Mouse (Mus musculus): ENCODE data around the gene Loxl1. TPM values are rescaled to one million over a fixed set of nuclear protein-coding genes. Genes with fewer than 3 reads are reported as not detected.

Gene Loxl1
- polyA plus RNA-seq, 1 experiment, result 231 TPM

DNA sequence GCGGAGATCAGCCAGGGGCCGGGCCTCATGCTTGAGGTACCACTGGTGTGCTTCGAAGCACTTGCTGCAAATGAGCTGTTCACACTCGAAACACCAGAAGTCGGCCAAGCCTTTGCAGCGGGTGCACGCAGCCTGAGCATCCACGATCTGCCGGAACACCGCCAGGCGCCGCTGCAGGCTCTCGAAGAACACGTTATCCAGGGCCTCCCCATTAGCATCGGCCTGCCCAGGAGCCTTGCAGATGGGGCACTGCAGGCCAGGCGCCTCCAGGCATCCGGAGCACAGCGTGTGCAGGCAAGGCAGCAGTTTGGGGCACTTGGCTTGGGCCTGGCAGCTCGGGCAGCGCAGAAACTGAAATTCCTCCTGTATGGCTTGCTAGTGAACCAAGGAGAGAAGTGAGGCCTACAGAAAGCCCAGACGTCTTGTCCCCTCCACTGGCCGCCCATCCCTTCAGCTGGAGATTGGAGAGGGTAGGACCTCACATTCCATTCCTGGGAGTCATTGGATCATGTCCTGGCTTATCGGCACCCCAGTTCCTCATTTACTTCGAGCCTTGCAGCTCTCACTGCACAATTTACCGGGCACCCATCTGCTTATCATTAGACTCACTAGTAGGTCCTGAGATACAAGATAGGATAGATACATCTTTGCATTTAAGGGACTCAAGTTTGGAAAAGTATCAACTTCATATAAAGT lies 65.8 kb downstream of the Loxl1 start:
- Histone ChIP-seq H3K4me3 (replicated peaks; ENCODE audit: extremely low read depth, low read depth, low read length) (peak overlapping the region; percentile 17), H3K4me1 (ENCODE audit: control insufficient read depth, insufficient read depth, low read length) (peaks cover 15% of the 10 kb centered on the region)
- 10% methylated on average over 25 of the region's 25 CpGs for WGBS
- TF ChIP-seq POLR2A (IDR thresholded peaks at IDR 0.05; ENCODE audit: borderline replicate concordance, extremely low read depth, low read depth, low read length) (no peak), CTCF (IDR thresholded peaks at IDR 0.05; ENCODE audit: insufficient read depth, low read length) (peak; percentile 72)
- DNase-seq, result peak; percentile 76

DNA sequence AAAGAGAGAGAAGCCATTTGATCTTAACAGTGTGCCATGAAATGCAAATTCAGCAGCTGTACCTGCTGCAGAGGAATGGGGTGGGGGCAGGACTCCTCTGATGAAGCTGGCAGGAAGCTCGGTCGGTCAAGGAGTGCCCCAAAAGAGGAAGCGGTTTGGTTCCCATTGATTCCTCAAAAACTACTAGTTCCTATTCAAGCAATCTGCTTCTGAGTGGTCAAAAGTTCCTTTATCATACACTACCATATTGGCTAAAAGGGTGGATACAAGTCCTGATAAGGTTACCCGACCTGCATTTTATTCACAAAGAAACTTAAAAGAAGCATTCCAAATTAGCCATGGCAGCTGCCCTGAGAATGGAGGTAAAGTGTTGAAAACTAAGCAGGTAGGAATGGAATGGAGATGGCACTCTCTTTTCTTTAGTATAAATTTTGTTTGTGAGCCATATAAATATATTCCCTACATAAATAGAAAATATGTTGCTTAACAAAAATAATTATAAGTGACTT lies 66.8 kb downstream of the Loxl1 start:
- H3K4me3 ChIP-seq (replicated peaks; ENCODE audit: extremely low read depth, low read depth, low read length), result no peak overlapping the region
- no peak for DNase-seq
- TF ChIP-seq CTCF (IDR thresholded peaks at IDR 0.05; ENCODE audit: insufficient read depth, low read length) (no peak), POLR2A (IDR thresholded peaks at IDR 0.05; ENCODE audit: borderline replicate concordance, extremely low read depth, low read depth, low read length) (no peak)
- peaks cover 20% of the 10 kb centered on the region for H3K4me1 ChIP-seq (ENCODE audit: control insufficient read depth, insufficient read depth, low read length)
- 40% methylated on average over 4 of the region's 4 CpGs for WGBS

DNA sequence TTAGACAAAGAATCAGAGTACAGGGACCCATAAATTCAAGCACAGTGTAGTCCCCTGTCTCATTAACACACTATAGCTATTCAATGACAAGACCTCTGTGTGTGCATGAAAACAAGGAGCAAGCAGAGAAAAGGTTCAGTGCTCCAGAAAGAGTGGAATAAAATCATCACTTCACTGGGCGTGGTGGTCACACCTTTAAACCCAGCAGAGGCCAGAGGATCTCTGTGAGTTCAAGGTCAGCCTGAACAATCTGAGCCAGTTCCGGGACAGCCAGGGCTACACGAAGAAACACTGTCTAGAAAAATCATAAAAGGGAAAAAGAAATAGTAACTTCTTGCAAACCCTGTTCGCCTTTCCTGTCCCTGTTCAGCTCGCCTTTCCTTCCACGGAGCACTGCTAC lies 69.3 kb downstream of the Loxl1 start:
- DNase-seq, result no peak
- WGBS, result 76% methylated on average over 6 of the region's 6 CpGs
- H3K4me1 ChIP-seq (ENCODE audit: control insufficient read depth, insufficient read depth, low read length), result peaks cover 19% of the 10 kb centered on the region
- no peak overlapping the region for H3K4me3 ChIP-seq (replicated peaks; ENCODE audit: extremely low read depth, low read depth, low read length)
- TF ChIP-seq POLR2A (IDR thresholded peaks at IDR 0.05; ENCODE audit: borderline replicate concordance, extremely low read depth, low read depth, low read length) (no peak), CTCF (IDR thresholded peaks at IDR 0.05; ENCODE audit: insufficient read depth, low read length) (no peak)

DNA sequence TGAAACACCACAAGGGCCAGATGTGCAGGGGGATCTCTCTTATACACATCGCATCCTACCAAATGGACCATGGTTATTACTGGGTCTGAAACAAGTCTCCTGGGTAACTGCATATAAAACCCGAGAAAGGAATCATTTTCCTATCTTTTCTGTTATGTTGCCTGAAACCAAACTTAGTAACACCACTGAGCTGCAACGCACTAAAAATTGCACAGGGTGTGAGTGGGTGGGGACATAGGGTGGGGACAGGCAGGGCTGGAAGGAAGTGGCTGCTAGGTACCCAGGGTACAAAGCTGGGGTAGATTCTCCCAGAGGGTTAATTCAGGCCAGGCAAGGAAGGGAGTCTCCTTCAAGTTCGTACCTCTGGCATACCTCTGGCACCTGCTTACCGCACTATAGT lies 70.3 kb downstream of the Loxl1 start:
- whole genome bisulfite sequencing, result 65% methylated on average over 5 of the region's 5 CpGs
- no peak for DNase-seq
- no peak for TF ChIP-seq POLR2A (IDR thresholded peaks at IDR 0.05; ENCODE audit: borderline replicate concordance, extremely low read depth, low read depth, low read length)
- no peak for TF ChIP-seq CTCF (IDR thresholded peaks at IDR 0.05; ENCODE audit: insufficient read depth, low read length)
- Histone ChIP-seq H3K4me1 (ENCODE audit: control insufficient read depth, insufficient read depth, low read length) (peaks cover 18% of the 10 kb centered on the region), H3K4me3 (replicated peaks; ENCODE audit: extremely low read depth, low read depth, low read length) (no peak overlapping the region)

DNA sequence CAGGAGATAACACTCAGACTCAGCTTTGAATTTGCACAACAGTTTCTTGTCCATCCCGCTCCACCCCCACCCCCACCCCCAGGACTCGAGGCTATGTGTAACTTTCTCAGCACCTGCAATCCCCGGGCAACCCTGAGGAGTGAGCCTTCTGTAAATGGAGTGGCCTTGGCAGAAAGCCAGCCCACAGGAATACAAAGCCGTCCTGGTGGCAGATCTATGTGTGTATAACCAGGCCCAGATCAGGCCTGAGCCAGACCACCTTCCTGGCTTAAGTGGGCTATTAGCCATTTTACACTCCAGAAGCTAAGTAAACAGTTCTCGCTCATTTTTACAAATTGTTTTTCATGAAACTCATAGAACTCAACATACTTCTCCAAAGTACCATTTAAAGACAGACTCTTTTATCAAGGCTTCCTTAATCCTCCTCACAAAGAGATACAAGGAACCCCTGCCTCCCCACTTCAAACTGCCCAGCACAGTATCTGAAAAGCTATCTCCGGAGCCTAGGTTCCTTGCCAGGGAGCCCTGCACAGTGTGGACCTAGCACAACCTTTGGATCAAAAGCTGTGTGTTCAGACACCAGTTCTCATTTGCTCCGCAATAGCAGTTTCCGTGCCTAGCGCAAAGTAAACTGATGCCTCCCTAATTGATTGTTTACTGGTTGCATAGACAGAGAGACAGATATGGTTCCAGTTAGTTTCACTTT lies 71.1 kb downstream of the Loxl1 start:
- peaks cover 15% of the 10 kb centered on the region for H3K4me1 ChIP-seq (ENCODE audit: control insufficient read depth, insufficient read depth, low read length)
- H3K4me3 ChIP-seq (replicated peaks; ENCODE audit: extremely low read depth, low read depth, low read length), result no peak overlapping the region
- DNase-seq, result peak; percentile 53
- no peak for TF ChIP-seq CTCF (IDR thresholded peaks at IDR 0.05; ENCODE audit: insufficient read depth, low read length)
- no peak for TF ChIP-seq POLR2A (IDR thresholded peaks at IDR 0.05; ENCODE audit: borderline replicate concordance, extremely low read depth, low read depth, low read length)
- 31% methylated on average over 9 of the region's 9 CpGs for WGBS

Other genes with a start within 250 kb of the Loxl1 start
- gene Stra6, start 249.4 kb downstream of the Loxl1 start, polyA plus RNA-seq (2012; rRNA removed), result 0.65 and 0.68 TPM in 2 replicates
- 7.8 and 8.5 TPM in 2 replicates for gene Ccdc33, start 194.4 kb downstream of the Loxl1 start, polyA plus RNA-seq (2012; rRNA removed)
- 62.6 and 74.0 TPM in 2 replicates for gene Islr, start 108.9 kb downstream of the Loxl1 start, polyA plus RNA-seq (2012; rRNA removed)
- gene Islr2, start 108.9 kb downstream of the Loxl1 start, polyA plus RNA-seq (2012; rRNA removed), result 0.11 and 0.90 TPM in 2 replicates
- 24.0 and 29.6 TPM in 2 replicates for gene Pml, start 63.4 kb downstream of the Loxl1 start, polyA plus RNA-seq (2012; rRNA removed)
- 38.8 and 52.2 TPM in 2 replicates for gene Stoml1, start 60.0 kb downstream of the Loxl1 start, polyA plus RNA-seq (2012; rRNA removed)
- gene Tbc1d21, start 57.3 kb upstream of the Loxl1 start, polyA plus RNA-seq (2012; rRNA removed), result not detected in 2 replicates
- 10.3 and 11.4 TPM in 2 replicates for gene Insyn1, start 175.4 kb upstream of the Loxl1 start, polyA plus RNA-seq (2012; rRNA removed)
- 6.8 and 8.8 TPM in 2 replicates for gene Cd276, start 242.3 kb upstream of the Loxl1 start, polyA plus RNA-seq (2012; rRNA removed)

Data from lung, adult 2 months (tissue).